Mouse (Mus musculus) intestine, postnatal 0 days (tissue): ENCODE data around the gene Srsy. TPM values are rescaled to one million over a fixed set of nuclear protein-coding genes. Genes with fewer than 3 reads are reported as not detected.
"Not testable (repeated sequence)": the region's sequence is repeated elsewhere in the genome, so short reads cannot be mapped to it uniquely, and the experiment has no call there.

Source experiments
- ATAC-seq: fragments of 200-750 bp; cut with Nextera tagmentation; 2 replicates; pipeline ENCODE4 v1.8.0; 2017; ENCODE audit warnings: mild to moderate bottlenecking, moderate TSS enrichment, moderate library complexity
- H3K27ac ChIP-seq: fragments of 300-500 bp; sonication (generic); 2 replicates; pipeline ENCODE4 v1.5.1; 2014; ENCODE audit warnings: mild to moderate bottlenecking, low read depth, low read length, moderate library complexity
- H3K27me3 ChIP-seq: fragments of 300-500 bp; sonication (generic); replicated peaks from 2 replicates; pipeline ENCODE4 v1.6.1; 2014; ENCODE audit warnings: low read length, mixed read lengths; ENCODE audit not compliant: control insufficient read depth, insufficient read depth
- H3K36me3 ChIP-seq: fragments of 300-500 bp; sonication (generic); 2 replicates; pipeline ENCODE4 v1.6.1; 2014; ENCODE audit warnings: mild to moderate bottlenecking, moderate library complexity; ENCODE audit not compliant: control insufficient read depth, insufficient read depth
- H3K4me1 ChIP-seq: fragments of 300-500 bp; sonication (generic); replicated peaks from 2 replicates; pipeline ENCODE4 v1.6.1; 2014; ENCODE audit warnings: antibody characterized with exemption, low read length, mixed read lengths; ENCODE audit not compliant: control insufficient read depth, insufficient read depth
- H3K4me2 ChIP-seq: fragments of 300-500 bp; sonication (generic); replicated peaks from 2 replicates; pipeline ENCODE4 v1.6.1; 2014; ENCODE audit warnings: low read depth, mild to moderate bottlenecking, moderate library complexity
- H3K4me3 ChIP-seq: fragments of 300-500 bp; sonication (generic); 2 replicates; pipeline ENCODE4 v1.5.1; 2014; ENCODE audit warnings: low read depth, low read length
- H3K9ac ChIP-seq: fragments of 300-500 bp; sonication (generic); 2 replicates; pipeline ENCODE4 v1.6.1; 2014; ENCODE audit warnings: mild to moderate bottlenecking, low read depth, low read length
- H3K9me3 ChIP-seq: fragments of 300-500 bp; sonication (generic); 2 replicates; pipeline ENCODE4 v1.6.1; 2016; ENCODE audit warnings: mixed run types; ENCODE audit not compliant: control insufficient read depth
- WGBS: fragments of 180-500 bp; shearing (Covaris S2); extraction: QIAGEN DNeasy Blood & Tissue Kit; methylation state at CpG from one replicate; pipeline ENCODE4 v1.1.7; 2014; 5-methylcytosine and 5-hydroxymethylcytosine counted together
- polyA plus RNA-seq: library from polyadenylated mRNA; unstranded; fragments of >200 nt; fragmentation: Nextera tagmentation; extraction: Ambion mirVana; gene quantifications from 2 replicates; pipeline ENCODE4 v1.2.1, GENCODE M21; 2015

Srsy gene
- not detected in 2 replicates for polyA plus RNA-seq

DNA sequence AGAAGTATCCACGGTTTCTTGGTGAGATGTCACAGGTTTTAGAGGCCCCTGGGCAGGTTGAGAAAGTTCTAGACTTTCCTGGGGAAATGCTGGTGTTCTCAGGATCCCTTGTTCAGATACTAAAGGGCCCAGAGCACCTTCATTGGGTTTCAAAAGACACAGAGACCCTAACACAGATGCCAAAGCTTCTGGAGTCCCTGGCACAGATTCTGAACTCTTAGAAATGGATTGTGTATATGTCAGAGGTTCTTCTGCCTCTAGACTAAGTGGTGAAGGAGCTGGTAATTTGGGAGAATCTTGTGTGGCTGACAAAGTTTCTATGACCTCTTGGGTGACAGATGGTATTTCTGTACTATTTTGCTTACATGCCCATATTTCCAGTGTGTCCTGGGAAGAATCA, at the start of gene Srsy:
Srsy (minus strand) TSS at position 101 of the 400 bp plus-strand sequence.
- not testable (repeated sequence) for H3K27me3 ChIP-seq, H3K27ac ChIP-seq, H3K4me3 ChIP-seq, ATAC-seq, H3K36me3 ChIP-seq, H3K9me3 ChIP-seq, H3K4me2 ChIP-seq, H3K4me1 ChIP-seq, H3K9ac ChIP-seq
- no CpG with 5 or more reads among the region's 1 CpGs for WGBS

Other genes with a start within 250 kb of the Srsy start
- gene Gm21904, start 91.1 kb downstream of the Srsy start, polyA plus RNA-seq, result not detected in 2 replicates
- not detected in 2 replicates for gene Gm20772, start 62.6 kb downstream of the Srsy start, polyA plus RNA-seq
- gene Gm20831, start 62.6 kb downstream of the Srsy start, polyA plus RNA-seq, result not detected in 2 replicates
- not detected in 2 replicates for gene Gm21764, start 124.5 kb upstream of the Srsy start, polyA plus RNA-seq
- not detected in 2 replicates for gene Ssty1, start 151.8 kb upstream of the Srsy start, polyA plus RNA-seq